Mouse (Mus musculus): ENCODE results near the gene Sox6. TPM values are rescaled to one million over a fixed set of nuclear protein-coding genes. Genes with fewer than 3 reads are reported as not detected.

Gene Sox6
- total RNA-seq, 2 experiments from 2014 or later = 0.45 to 0.99 TPM

GRCm38 (mm10) chr7:115576387-115576786 lies 462.2 kb downstream of the Sox6 start:
- no peak for ATAC-seq (ENCODE audit: poor library complexity, severe bottlenecking)

- no peak for ATAC-seq (ENCODE audit: poor library complexity, severe bottlenecking)
These were observed 463.8 kb downstream of the Sox6 start for GRCm38 (mm10) chr7:115574834-115575233.

GRCm38 (mm10) chr7:115568821-115569240 lies 469.8 kb downstream of the Sox6 start:
- ATAC-seq (ENCODE audit: poor library complexity, severe bottlenecking) = no peak

- no peak for ATAC-seq (ENCODE audit: poor library complexity, severe bottlenecking)
These were observed 470.3 kb downstream of the Sox6 start for GRCm38 (mm10) chr7:115568301-115568700.

GRCm38 (mm10) chr7:115566818-115567217 lies 471.8 kb downstream of the Sox6 start:
- no peak for ATAC-seq (ENCODE audit: poor library complexity, severe bottlenecking)

- no peak for ATAC-seq (ENCODE audit: poor library complexity, severe bottlenecking)
These were observed 473.6 kb downstream of the Sox6 start for GRCm38 (mm10) chr7:115565060-115565426.

GRCm38 (mm10) chr7:115564359-115565059 lies 474.1 kb downstream of the Sox6 start:
- no peak for ATAC-seq (ENCODE audit: poor library complexity, severe bottlenecking)

GRCm38 (mm10) chr7:115556677-115557076 lies 481.9 kb downstream of the Sox6 start:
- ATAC-seq (ENCODE audit: poor library complexity, severe bottlenecking) = 0 out of 2 replicates have a peak, but pooled peaks have one; percentile 26

- peak; percentile 51 for ATAC-seq (ENCODE audit: poor library complexity, severe bottlenecking)
These were observed 488.3 kb downstream of the Sox6 start for GRCm38 (mm10) chr7:115550197-115550804.

GRCm38 (mm10) chr7:115549670-115550069 lies 488.9 kb downstream of the Sox6 start:
- no peak for ATAC-seq (ENCODE audit: poor library complexity, severe bottlenecking)

GRCm38 (mm10) chr7:115545585-115546374 lies 492.8 kb downstream of the Sox6 start:
- ATAC-seq (ENCODE audit: poor library complexity, severe bottlenecking) = no peak

- ATAC-seq (ENCODE audit: poor library complexity, severe bottlenecking) = no peak
These were observed 495.0 kb downstream of the Sox6 start for GRCm38 (mm10) chr7:115543596-115543995.

GRCm38 (mm10) chr7:115540261-115540660 lies 498.3 kb downstream of the Sox6 start:
- peak; percentile 44 for ATAC-seq (ENCODE audit: poor library complexity, severe bottlenecking)

- peak; percentile 58 for ATAC-seq (ENCODE audit: poor library complexity, severe bottlenecking)
These were observed 499.6 kb downstream of the Sox6 start for GRCm38 (mm10) chr7:115539003-115539402.

- no peak for ATAC-seq (ENCODE audit: poor library complexity, severe bottlenecking)
These were observed 501.0 kb downstream of the Sox6 start for GRCm38 (mm10) chr7:115537636-115538035.

- ATAC-seq (ENCODE audit: poor library complexity, severe bottlenecking) = no peak
These were observed 502.1 kb downstream of the Sox6 start for GRCm38 (mm10) chr7:115536521-115536920.

- ATAC-seq (ENCODE audit: poor library complexity, severe bottlenecking) = no peak
These were observed 506.7 kb downstream of the Sox6 start for GRCm38 (mm10) chr7:115531875-115532274.

GRCm38 (mm10) chr7:115531217-115531616 lies 507.4 kb downstream of the Sox6 start:
- no peak for ATAC-seq (ENCODE audit: poor library complexity, severe bottlenecking)

GRCm38 (mm10) chr7:115517701-115518100 lies 520.9 kb downstream of the Sox6 start:
- ATAC-seq (ENCODE audit: poor library complexity, severe bottlenecking) = no peak

GRCm38 (mm10) chr7:115513681-115514080 lies 524.9 kb downstream of the Sox6 start:
- no peak for ATAC-seq (ENCODE audit: poor library complexity, severe bottlenecking)

GRCm38 (mm10) chr7:115511777-115512176 lies 526.8 kb downstream of the Sox6 start:
- no peak for ATAC-seq (ENCODE audit: poor library complexity, severe bottlenecking)

- ATAC-seq (ENCODE audit: poor library complexity, severe bottlenecking) = no peak
These were observed 527.5 kb downstream of the Sox6 start for GRCm38 (mm10) chr7:115511091-115511490.

Measured in megakaryocyte, adult 5-6 weeks (primary cell).